Mouse (Mus musculus) hindbrain, embryonic 14.5 days (tissue): Measurements from ENCODE around the gene Commd2. TPM values are rescaled to one million over a fixed set of nuclear protein-coding genes. Genes with fewer than 3 reads are reported as not detected.

ENCODE experiments used
- ATAC-seq: fragments of 200-750 bp; cut with Nextera tagmentation; 2 replicates; pipeline ENCODE4 v1.8.0; 2017; ENCODE audit warnings: moderate number of reproducible peaks, mild to moderate bottlenecking, moderate TSS enrichment, moderate library complexity; ENCODE audit not compliant: low FRiP score
- DNase-seq: peaks from one replicate; pipeline ENCODE4 v3.0.0-alpha.2; 2015; ENCODE audit warnings: low spot score
- H3K27ac ChIP-seq: fragments of 300-500 bp; sonication (generic); 2 replicates; pipeline ENCODE4 v1.5.1; 2014; ENCODE audit warnings: mild to moderate bottlenecking, moderate library complexity
- H3K27me3 ChIP-seq: fragments of 300-500 bp; sonication (generic); 2 replicates; pipeline ENCODE4 v1.6.1; 2014; ENCODE audit warnings: mild to moderate bottlenecking, low read length, mixed read lengths; ENCODE audit not compliant: control insufficient read depth, insufficient read depth
- H3K36me3 ChIP-seq: fragments of 300-500 bp; sonication (generic); replicated peaks from 2 replicates; pipeline ENCODE4 v1.6.1; 2014; ENCODE audit not compliant: control insufficient read depth, insufficient read depth
- H3K4me1 ChIP-seq: fragments of 300-500 bp; sonication (generic); replicated peaks from 2 replicates; pipeline ENCODE4 v1.6.1; 2014; ENCODE audit warnings: antibody characterized with exemption, low read length, mixed read lengths; ENCODE audit not compliant: control insufficient read depth, insufficient read depth
- H3K4me2 ChIP-seq: fragments of 300-500 bp; sonication (generic); replicated peaks from 2 replicates; pipeline ENCODE4 v1.6.1; 2014; ENCODE audit warnings: mild to moderate bottlenecking, moderate library complexity
- H3K4me3 ChIP-seq: fragments of 300-500 bp; sonication (generic); replicated peaks from 2 replicates; pipeline ENCODE4 v1.5.1; 2014; ENCODE audit warnings: mild to moderate bottlenecking, low read length
- H3K9ac ChIP-seq: fragments of 300-500 bp; sonication (generic); 2 replicates; pipeline ENCODE4 v1.6.1; 2014
- H3K9me3 ChIP-seq: fragments of 300-500 bp; sonication (generic); 2 replicates; pipeline ENCODE4 v1.6.1; 2016; ENCODE audit warnings: low read length; ENCODE audit not compliant: control insufficient read depth
- WGBS: fragments of 180-500 bp; shearing (Covaris S2); extraction: QIAGEN DNeasy Blood & Tissue Kit; methylation state at CpG from one replicate; pipeline ENCODE4 v1.1.7; 2014; 5-methylcytosine and 5-hydroxymethylcytosine counted together
- polyA plus RNA-seq: library from polyadenylated mRNA; unstranded; fragments of >200 nt; fragmentation: Nextera tagmentation; extraction: Ambion mirVana; gene quantifications from 2 replicates; pipeline ENCODE4 v1.2.1, GENCODE M21; 2014

Commd2 gene
- polyA plus RNA-seq, 1 experiment from 2014 or later: 79.7 TPM

GRCm38 (mm10) chr3:57665880-57666279 lies 14.4 kb upstream of the Commd2 start:
- Histone ChIP-seq H3K27ac (no peak overlapping the region), H3K9me3 (no peaks in the 10 kb centered on the region), H3K4me2 (no peak overlapping the region), H3K4me1 (no peaks in the 10 kb centered on the region), H3K27me3 (no peaks in the 10 kb centered on the region), H3K36me3 (no peaks in the 10 kb centered on the region), H3K9ac (no peak overlapping the region), H3K4me3 (no peak overlapping the region)
- WGBS: 89% methylated on average over 5 of the region's 5 CpGs
- DNase-seq: no peak
- no peak for ATAC-seq

- WGBS: 71% methylated on average over 10 of the region's 10 CpGs
- DNase-seq (no peak), ATAC-seq (no peak)
- H3K4me2 ChIP-seq: no peak overlapping the region
- no peaks in the 10 kb centered on the region for H3K36me3 ChIP-seq
- no peaks in the 10 kb centered on the region for H3K27me3 ChIP-seq
- no peak overlapping the region for H3K4me3 ChIP-seq
- H3K9ac ChIP-seq: no peak overlapping the region
- H3K9me3 ChIP-seq: no peaks in the 10 kb centered on the region
- H3K27ac ChIP-seq: no peak overlapping the region
- H3K4me1 ChIP-seq: no peaks in the 10 kb centered on the region
These were observed 13.2 kb upstream of the Commd2 start for GRCm38 (mm10) chr3:57664682-57665081.

- ATAC-seq: no peak
- WGBS: 25% methylated on average over 6 of the region's 6 CpGs
These were observed 12.2 kb upstream of the Commd2 start for GRCm38 (mm10) chr3:57663731-57664130.

GRCm38 (mm10) chr3:57658608-57659007 lies 7.1 kb upstream of the Commd2 start:
- Histone ChIP-seq H3K36me3 (no peaks in the 10 kb centered on the region), H3K27ac (no peak overlapping the region), H3K9ac (no peak overlapping the region), H3K4me3 (no peak overlapping the region), H3K4me2 (no peak overlapping the region), H3K27me3 (no peaks in the 10 kb centered on the region), H3K4me1 (no peaks in the 10 kb centered on the region), H3K9me3 (no peaks in the 10 kb centered on the region)
- DNase-seq (no peak), ATAC-seq (no peak)
- WGBS: 76% methylated on average over 6 of the region's 6 CpGs

More at GRCm38 (mm10) chr3:57663731-57664130, 12.2 kb upstream of the Commd2 start:
- H3K27me3 ChIP-seq: no peaks in the 10 kb centered on the region
- peak; percentile 81 for DNase-seq
- H3K4me2 ChIP-seq: no peak overlapping the region
- H3K9me3 ChIP-seq: no peaks in the 10 kb centered on the region
- H3K4me3 ChIP-seq: no peak overlapping the region
- no peaks in the 10 kb centered on the region for H3K36me3 ChIP-seq
- no peak overlapping the region for H3K9ac ChIP-seq
- H3K4me1 ChIP-seq: no peaks in the 10 kb centered on the region
- H3K27ac ChIP-seq: no peak overlapping the region

- Histone ChIP-seq H3K4me3 (no peak overlapping the region), H3K9me3 (no peaks in the 10 kb centered on the region), H3K4me1 (peaks cover 7% of the 10 kb centered on the region; the same call in 1 of the 2 replicates), H3K36me3 (no peaks in the 10 kb centered on the region), H3K27ac (no peak overlapping the region), H3K4me2 (no peak overlapping the region), H3K27me3 (no peaks in the 10 kb centered on the region), H3K9ac (no peak overlapping the region; the same call in 1 of the 2 replicates)
- ATAC-seq (no peak), DNase-seq (no peak)
- WGBS: 83% methylated on average over 3 of the region's 3 CpGs
These were observed 2.1 kb upstream of the Commd2 start for GRCm38 (mm10) chr3:57653646-57654045.

- 76% methylated on average over 3 of the region's 3 CpGs for WGBS
- H3K9me3 ChIP-seq: no peaks in the 10 kb centered on the region
- H3K36me3 ChIP-seq: peaks cover 4% of the 10 kb centered on the region; the same call in 1 of the 2 replicates
- H3K4me3 ChIP-seq: no peak overlapping the region
- H3K27me3 ChIP-seq: no peaks in the 10 kb centered on the region
- DNase-seq: no peak
- peaks cover 7% of the 10 kb centered on the region; the same call in 1 of the 2 replicates for H3K4me1 ChIP-seq
- no peak overlapping the region for H3K9ac ChIP-seq
- no peak overlapping the region for H3K27ac ChIP-seq
- H3K4me2 ChIP-seq: no peak overlapping the region
- no peak for ATAC-seq
These were observed 970 bp upstream of the Commd2 start for GRCm38 (mm10) chr3:57652485-57652884.

GRCm38 (mm10) chr3:57651865-57652259 lies 347 bp upstream of the Commd2 start:
- H3K4me1 ChIP-seq: peaks cover 7% of the 10 kb centered on the region; the same call in 1 of the 2 replicates
- peak overlapping the region; percentile 60 for H3K4me3 ChIP-seq
- no peaks in the 10 kb centered on the region for H3K27me3 ChIP-seq
- peak overlapping the region; percentile 80 for H3K9ac ChIP-seq
- no peaks in the 10 kb centered on the region for H3K9me3 ChIP-seq
- no peak for DNase-seq
- peak overlapping the region; percentile 76 for H3K4me2 ChIP-seq
- 0 out of 2 replicates have a peak, but pooled peaks have one; percentile 18 for ATAC-seq
- 72% methylated on average over 3 of the region's 3 CpGs for WGBS
- peak overlapping the region; percentile 79; the same call in 1 of the 2 replicates for H3K27ac ChIP-seq
- H3K36me3 ChIP-seq: peaks cover 9% of the 10 kb centered on the region

GRCm38 (mm10) chr3:57643191-57643590 lies 8.3 kb downstream of the Commd2 start:
- ATAC-seq (no peak), DNase-seq (no peak)
- Histone ChIP-seq H3K4me1 (no peaks in the 10 kb centered on the region), H3K4me3 (no peak overlapping the region), H3K27ac (no peak overlapping the region), H3K4me2 (no peak overlapping the region), H3K9ac (no peak overlapping the region), H3K36me3 (peaks cover 30% of the 10 kb centered on the region), H3K27me3 (no peaks in the 10 kb centered on the region), H3K9me3 (no peaks in the 10 kb centered on the region)
- 88% methylated on average over 6 of the region's 6 CpGs for WGBS

- Histone ChIP-seq H3K4me3 (no peak overlapping the region), H3K36me3 (no peaks in the 10 kb centered on the region), H3K27me3 (no peaks in the 10 kb centered on the region), H3K4me1 (no peaks in the 10 kb centered on the region), H3K9me3 (no peaks in the 10 kb centered on the region), H3K27ac (no peak overlapping the region), H3K9ac (no peak overlapping the region), H3K4me2 (no peak overlapping the region)
- no peak for ATAC-seq
- 82% methylated on average over 6 of the region's 6 CpGs for WGBS
- no peak for DNase-seq
These were observed 13.9 kb downstream of the Commd2 start for GRCm38 (mm10) chr3:57637596-57637995.
